Mouse (Mus musculus) heart, adult 2 months (tissue): ENCODE measurements around the gene Rln3.

Experiments
- CTCF ChIP-seq: fragments of 200-600 bp; IDR thresholded peaks from 2 replicates; pipeline ENCODE4 v1.8.1; 2022; ENCODE audit warnings: antibody characterized with exemption, mild to moderate bottlenecking, moderate library complexity
- EP300 ChIP-seq: fragments of 200-500 bp; IDR thresholded peaks from 2 replicates; pipeline ENCODE4 v1.6.1; 2011; ENCODE audit warnings: low read depth, low read length, control low read depth; ENCODE audit not compliant: insufficient read depth

GRCm38 (mm10) chr8:83994030-83994429, 50.8 kb downstream of the Rln3 start:
- TF ChIP-seq CTCF = no peak
- no peak for TF ChIP-seq EP300
